Mouse (Mus musculus): ENCODE results near the gene Furin. TPM values are rescaled to one million over a fixed set of nuclear protein-coding genes. Genes with fewer than 3 reads are reported as not detected.

Furin gene
- 100 to 1,000 TPM; 143 to 158 TPM for total RNA-seq (2021)
- long read RNA-seq, experiment 1, full-length matches to known transcripts: 31 of 62 reads
- long read RNA-seq, experiment 1, partial matches to known transcripts: 23 of 62 reads
- long read RNA-seq, experiment 1, other reads (novel, unspliced or antisense): 8 of 62 reads
- long read RNA-seq, experiment 2, partial matches to known transcripts: 22 of 23 reads
- long read RNA-seq, experiment 2, other reads (novel, unspliced or antisense): 1 of 23 reads

DNA sequence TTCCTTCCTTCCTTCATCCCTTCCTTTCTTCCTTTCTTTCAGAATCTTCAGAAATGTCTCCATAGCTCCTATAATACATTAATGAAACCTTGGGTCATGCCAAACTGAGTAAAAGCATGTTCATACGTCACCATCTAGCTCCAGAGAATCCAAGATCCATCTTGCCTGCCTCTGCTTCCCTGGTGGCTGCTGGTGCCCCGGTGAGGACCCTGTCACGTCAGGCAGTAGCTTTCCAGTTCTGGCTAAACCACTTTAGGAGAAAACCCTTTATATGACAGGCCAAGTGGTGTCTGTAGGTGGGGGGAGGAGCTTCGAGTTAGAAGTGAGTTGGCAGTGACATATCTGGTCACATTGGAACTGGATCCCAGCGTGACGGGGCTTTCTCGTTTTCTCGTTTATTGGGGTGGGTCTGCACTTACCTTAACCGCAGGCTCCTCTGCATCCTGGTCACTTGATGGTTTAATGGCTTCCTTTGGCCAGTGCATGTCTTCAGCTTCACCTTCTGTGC lies at the start of gene Furin:
Gene Furin, minus strand, starts transcription at position 249 of the 508 bp plus-strand sequence.
- DNase-seq (ENCODE audit: low spot score in 2 of 2): no peak

DNA sequence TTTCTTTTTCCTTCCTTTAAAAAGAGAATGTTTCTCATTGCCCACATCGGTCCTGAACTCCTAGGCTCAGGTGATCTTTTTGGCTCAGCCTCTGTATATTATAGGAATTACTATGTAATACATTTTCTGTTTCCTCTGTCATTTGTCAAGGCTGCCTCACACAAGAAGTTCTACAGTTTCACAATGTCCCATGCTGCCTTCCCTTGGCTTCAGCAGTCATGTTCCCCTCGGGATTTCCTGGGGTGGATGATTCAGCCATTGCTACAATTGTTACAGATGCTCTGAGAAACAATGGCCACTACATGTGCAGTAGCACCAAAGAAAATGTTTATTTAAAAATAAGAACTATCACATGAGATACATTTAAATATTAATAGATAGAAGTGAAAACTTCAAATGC lies 49.5 kb upstream of the Furin start:
- DNase-seq (ENCODE audit: low spot score in 2 of 2): no peak

DNA sequence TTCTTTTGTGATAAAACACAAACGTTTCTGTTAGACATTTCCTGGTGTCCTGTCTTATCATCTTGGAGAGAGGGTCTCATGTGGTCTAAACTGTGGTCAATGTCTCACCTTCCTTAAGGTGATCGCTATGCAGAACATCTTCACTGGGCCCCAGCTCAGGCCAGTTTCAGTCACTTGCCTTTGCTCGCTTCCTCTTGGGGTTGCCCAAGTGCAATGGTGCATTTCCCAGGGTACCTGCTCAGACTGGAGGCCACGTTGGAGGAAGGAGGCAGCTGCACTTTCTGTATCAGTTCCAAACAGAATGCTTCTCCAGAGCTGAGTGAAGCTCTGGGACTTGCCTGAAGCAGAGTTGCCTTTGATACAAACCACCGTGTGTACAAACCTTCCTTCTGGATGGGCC lies 48.8 kb upstream of the Furin start:
- DNase-seq (ENCODE audit: low spot score in 2 of 2): no peak

DNA sequence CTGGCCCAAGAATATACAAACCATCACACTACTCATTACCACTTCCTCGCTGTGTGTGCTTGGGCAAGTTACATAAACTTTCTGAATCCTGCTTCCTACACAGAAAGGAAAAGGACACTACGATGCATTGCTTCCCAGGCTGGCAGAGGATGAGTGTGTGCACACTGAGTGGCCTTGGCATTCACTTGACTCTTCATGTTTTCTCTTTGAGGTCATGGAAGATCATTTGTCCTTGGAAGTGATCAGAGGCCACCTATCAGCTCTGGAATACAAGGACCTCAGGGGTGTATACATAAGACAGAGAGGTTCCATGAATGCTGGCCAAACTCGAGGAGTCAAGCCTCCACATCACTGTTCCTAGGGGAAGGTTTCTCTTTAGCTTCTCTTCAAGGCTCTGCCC lies 47.9 kb upstream of the Furin start:
- DNase-seq (ENCODE audit: low spot score in 2 of 2): no peak

DNA sequence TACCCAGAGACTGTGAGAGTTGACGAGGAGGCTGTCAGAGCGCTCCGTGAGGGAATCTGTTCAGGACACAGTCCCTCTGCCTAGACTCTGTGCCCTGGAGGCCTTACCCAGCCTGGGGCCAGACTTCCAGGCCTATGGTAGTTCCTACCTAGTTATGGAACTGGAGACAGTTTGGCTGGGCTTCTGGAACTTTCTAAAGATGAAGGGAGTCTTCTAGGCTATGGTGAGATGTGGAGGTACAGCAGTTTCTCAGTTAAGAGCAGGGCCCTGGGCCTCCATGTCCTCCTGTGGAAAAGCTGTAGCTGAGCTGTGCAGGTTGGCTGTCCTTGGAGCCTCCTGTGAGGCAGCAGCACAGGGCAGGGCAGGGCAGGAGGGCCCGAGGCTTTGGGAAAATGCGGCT lies 47.0 kb upstream of the Furin start:
- no peak for DNase-seq (ENCODE audit: low spot score in 2 of 2)

DNA sequence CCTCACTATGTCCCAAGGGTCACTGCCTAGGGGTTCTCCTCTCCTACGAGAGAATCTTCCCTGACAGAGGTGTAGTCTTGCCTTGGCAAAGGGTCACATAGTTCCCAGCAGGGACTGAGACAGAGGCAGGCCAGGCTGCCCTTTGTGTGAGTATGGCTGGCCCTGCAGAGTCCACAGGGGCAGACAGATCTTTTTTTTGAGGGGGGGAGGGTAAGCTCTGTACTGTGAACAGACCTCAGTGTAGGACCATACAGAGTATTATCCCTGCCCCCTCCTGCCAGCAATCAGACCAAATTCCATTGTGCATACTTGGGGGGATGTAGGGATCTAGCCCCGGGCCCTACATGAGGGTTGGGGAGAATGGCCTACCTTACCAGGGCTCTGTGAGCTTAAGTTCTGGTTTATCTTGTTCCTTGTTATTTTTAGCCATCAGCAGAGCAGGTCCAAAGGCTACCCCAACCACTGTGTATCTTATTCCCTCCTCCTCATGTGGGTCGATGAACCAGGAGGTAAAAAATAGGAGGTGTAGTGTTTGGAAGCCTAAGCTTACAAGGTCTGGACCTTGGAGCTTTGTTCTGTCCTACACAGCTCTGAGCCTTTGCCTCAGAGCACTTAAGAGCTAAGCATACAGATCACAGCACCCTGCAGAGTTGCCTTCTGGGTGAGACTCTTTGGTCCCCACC lies 46.5 kb upstream of the Furin start:
- no peak for DNase-seq (ENCODE audit: low spot score in 2 of 2)

DNA sequence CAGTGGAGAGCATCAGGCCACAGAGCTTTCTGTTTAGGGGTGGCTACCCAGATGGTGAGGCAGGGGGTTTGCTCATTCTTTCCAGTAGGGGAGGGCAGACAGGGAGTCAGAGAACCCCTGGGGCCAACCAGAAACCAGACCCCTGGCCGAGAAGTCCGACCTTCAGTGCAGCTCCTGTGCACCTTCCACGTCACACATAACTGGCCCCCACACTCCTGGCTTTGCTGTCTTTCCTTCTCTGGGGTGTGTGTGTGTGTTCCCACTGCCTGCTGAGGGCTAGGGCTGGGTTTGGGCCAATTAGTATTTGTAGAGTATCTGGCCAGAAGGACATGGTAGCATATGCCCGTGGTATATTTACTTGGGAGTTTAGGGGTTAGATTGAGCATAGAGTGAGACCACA lies 45.1 kb upstream of the Furin start:
- DNase-seq (ENCODE audit: low spot score in 2 of 2): no peak

DNA sequence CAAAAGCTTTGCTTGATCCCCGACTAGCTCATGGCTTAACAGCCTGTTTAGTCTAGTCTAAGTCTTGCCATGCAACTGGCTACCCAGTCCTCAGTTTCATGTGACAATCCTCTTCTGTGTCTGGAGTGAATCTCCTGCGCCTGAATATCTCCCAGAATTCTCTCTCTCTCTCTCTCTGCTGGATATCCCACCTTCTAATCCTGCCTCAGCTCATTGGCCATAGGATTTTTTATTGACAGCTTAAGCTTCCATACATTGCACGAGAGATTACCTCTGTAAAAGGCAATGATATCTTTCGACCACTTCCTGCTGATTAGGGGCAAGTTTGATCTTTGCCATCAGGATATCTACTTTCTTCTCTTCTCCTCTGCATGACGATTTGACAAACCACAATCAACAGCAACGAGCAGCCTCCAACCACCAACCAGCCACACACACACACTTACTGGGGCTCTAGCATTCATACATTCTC lies 44.4 kb upstream of the Furin start:
- DNase-seq (ENCODE audit: low spot score in 2 of 2): no peak

DNA sequence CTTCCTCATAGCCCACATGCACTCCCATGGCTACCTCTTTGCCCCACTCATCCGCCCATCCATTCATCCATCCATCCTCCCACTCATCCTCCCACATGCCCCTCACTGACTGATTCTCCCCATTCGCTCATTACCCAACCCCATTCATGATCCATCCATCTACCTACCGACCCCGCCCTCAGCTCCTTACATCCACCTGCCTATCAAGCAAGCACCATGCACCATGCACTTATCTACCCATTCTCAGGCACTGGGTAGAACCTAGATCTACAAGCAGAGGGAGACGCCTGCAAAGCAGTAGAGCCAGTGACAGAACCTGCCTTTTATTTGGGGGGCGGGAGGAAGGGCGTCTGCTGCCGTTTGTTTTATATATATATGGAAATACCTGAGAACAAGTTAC lies 42.1 kb upstream of the Furin start:
- no peak for DNase-seq (ENCODE audit: low spot score in 2 of 2)

DNA sequence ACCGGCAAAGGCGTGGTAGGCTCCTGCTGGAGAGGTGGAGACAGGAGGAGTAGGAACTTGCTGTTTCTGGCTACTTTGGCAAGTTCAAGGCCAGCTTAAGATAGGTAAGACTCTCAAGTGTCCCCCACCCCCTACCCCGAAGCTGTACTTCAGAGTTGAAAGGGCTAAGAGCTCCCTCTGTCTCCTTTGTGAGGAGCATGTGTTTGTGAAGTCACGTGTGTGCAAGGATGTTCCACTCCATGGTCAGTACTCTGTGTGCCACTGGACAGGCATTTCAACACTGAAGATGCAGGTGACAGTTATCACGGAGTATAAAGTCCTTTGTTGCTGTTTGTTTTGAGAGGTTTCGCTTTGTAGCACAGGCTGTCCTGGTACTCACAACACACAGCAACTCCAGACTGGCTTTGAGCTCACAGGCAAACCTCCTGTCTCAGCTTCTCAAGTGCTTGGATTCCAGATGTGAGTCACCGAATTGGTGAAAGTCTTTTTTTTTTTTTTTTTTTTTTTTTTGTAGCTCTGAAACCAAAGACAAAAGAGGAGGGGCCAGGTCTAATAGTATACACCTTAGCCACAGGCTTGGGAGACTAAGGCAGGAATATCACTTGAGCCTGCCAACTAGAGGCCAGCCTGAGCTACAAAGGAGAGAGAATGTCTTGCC lies 41.1 kb upstream of the Furin start:
- DNase-seq (ENCODE audit: low spot score in 2 of 2): no peak

DNA sequence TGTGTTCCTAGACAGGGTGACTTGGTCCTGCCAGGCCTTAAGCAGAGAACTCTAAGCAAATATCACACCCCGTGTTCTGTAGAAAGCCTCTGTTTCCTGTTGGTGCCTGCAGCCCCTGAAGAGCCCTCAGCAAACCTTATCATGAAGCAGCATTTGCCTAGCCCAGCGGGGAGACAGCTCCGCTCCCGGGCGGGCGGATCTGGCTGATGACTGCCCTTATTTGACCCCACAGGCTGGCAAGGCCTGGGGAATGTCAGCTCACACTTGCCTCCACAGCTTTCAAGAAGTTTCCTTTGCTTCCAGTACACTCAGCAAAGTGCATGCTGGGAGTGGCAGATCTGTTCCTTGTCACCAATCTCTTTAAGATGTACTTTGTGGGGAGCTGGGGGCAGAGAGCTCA lies 40.3 kb upstream of the Furin start:
- DNase-seq (ENCODE audit: low spot score in 2 of 2): no peak

DNA sequence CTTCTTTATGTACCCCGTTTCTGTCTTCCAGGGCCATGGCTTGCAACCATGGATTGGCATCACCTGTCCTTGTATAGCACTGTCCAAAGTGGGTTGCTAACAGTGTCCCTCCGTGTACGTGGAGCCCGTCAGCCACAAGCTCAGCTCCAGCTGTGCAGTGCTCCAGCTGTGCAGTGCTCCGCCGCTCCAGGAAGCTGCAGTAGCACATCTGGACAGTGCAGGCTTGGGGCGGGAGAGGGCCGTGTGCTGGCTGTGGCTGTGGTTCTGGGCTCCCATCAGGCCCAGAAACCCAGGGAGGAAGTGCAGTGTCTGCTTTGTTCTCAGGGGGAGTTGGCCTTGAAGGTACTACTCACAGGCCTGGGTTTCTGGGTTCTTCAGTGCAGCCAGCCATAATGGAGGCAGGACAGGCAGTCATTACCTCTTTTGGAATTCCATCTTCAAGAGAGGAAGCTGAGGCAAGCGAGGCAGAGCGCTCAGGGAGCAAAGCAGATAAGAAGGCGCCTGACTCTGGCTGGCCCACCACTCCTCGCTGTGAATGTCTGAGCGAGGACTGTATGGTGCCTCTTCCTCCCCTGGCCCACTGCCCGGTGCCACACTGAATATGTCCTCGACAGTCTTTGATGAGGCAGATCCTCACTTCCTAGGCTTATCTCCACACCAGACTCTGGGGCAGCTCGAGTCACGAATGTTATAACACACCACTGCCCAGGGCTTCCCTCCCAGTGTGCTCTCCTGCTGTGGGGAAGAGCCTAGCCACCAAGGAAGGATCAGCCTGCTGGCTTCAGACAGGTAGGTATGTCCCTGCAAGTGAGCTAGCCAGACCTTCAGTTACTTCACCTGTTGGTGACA lies 39.4 kb upstream of the Furin start:
- DNase-seq (ENCODE audit: low spot score in 2 of 2): no peak

DNA sequence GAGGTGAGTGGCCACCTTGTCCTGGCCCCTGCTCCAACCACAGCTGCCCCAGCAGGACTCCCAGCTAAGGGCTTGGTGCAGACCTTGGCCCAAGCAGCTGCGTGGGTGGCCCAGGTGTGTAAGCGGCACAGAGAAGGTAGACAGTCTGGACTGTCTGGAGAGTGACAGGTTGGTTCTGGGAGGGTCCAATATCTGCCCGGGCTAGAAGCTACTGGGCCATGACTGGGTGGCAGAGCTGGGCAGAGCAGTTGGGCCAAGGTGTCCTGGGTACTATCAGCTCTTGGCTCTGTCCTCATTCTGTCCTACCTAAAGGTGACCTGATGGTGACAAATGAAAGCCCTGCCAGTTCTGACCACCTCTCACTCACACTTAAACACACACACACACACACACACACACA lies 37.9 kb upstream of the Furin start:
- DNase-seq (ENCODE audit: low spot score in 2 of 2): no peak

DNA sequence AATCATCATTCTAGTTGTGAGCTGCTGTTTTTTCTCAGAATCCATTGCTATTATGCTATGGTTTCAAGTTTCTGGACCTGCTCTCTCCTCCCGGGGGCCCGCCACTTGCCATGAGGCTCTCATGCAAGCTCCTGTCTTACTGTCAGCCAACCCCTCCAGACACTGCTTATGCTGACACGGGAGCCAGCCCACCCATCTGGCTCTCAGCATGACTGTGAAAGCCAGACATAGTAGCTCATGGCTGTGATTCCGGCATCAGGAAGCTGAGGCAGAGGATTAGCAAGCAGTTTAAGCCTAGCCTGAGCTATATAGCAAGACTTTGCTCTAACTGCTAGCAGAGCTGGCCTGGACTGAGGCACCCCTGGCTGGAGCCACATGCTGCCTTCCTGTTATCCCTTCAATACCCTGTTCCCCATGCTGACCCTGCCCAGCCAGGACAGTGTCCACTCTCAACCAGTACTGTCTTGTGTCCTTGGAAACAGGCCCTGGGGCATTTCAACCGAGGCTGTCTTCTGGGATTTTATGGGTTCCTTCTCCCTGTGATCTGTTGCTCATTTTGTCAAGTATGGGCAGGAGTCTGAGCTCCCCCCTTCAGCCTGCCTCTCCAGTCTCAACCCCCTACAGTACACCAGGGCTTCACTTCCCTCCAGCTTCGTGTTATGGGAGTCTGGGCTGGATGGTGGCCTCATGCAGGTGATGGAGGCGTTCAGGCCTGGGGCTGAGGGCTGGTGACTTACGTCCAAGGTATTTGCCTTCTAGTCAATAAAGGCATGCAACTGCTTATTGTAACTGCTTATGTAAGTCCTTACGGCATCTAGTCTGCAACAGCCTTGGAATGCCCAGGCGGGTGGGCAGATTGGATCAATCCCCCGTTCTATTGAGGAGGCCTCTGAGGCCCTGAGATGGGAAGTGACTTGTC lies 37.0 kb upstream of the Furin start:
- no peak for DNase-seq (ENCODE audit: low spot score in 2 of 2)

DNA sequence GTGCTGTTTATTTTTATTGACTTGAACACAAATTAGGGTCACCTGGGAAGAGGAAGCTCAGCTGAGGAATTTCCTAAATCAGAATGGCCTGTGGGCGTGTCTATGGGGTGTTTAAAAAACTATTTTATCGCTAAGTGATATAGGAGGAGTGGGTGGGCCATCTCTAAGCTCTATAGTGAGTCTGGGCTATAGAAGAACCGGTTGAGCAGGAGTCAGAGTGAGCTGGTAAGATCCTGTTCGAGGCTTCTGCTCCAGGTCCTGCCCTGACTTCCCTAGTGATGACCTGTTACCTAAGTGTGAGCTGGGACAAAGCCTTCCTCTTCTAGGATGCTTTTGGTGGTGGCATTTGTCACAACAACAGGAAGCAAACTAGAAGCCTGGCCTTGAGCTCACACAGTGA lies 35.4 kb upstream of the Furin start:
- DNase-seq (ENCODE audit: low spot score in 2 of 2): no peak

DNA sequence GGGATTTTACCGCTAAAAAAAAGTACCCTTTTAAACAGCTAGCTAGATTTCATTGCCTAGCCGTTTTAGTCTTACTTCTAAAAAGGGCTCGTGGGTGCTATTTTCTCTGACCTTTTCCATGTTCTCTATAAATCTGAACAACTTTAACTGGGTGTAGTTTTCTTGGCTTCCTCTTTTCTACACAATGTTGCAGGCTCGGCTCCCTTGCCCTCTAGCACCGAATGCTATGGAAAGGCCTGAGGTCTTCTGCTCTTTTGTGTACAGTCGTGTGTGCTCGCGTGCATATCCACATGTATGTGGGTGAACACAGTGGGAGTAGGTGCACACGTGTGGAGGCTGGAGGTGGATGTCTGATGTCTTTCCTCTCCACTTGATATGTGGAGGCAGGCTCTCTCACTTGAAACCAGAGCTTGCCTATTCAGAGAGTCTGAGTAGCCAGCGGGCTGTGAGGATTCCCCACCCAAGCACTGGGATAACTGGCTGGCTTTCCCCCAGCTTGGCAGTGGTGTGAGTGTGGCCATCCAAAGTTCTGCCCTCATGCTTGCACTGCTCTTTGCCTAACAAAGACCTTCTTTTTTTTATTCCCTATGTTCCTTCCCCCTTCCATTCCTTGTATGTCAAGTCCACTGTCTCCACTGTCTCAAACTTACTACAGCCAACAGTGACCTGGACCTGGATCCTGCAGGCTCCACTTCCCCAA lies 34.7 kb upstream of the Furin start:
- no peak for DNase-seq (ENCODE audit: low spot score in 2 of 2)

DNA sequence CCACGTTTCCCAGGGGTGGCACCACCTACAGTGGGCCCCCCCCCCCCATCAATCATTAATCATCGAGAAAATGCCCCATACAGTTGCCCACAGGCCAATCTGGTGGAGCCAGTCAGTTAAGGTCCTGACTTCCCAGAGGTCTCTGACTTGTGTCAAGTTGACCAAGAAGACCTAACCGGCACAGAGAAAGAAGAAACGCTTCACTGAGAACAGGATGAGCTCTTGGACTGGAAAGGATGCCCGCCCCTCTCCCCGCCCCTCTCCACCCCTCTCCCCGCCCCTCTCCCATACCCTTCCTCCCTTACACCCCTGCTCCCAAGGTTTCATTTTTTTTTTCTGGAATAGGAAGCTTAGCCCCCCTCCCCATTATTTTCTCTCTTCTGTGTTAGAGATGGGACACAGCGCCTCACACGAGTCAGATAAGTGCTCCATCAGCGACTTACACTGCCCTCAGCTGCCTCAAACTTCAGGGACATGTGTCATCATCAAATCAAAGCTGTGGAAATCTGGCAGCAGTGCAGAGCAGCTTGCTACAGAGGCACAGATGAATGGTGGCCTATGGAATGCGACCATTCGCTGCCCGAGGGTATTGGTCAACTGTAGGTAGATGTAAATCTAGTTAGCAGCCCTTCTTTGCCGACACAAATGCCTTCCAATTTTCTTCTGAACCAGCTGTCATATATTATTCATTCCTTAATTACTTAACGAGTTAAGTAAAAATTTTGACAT lies 34.0 kb upstream of the Furin start:
- no peak for DNase-seq (ENCODE audit: low spot score in 2 of 2)

DNA sequence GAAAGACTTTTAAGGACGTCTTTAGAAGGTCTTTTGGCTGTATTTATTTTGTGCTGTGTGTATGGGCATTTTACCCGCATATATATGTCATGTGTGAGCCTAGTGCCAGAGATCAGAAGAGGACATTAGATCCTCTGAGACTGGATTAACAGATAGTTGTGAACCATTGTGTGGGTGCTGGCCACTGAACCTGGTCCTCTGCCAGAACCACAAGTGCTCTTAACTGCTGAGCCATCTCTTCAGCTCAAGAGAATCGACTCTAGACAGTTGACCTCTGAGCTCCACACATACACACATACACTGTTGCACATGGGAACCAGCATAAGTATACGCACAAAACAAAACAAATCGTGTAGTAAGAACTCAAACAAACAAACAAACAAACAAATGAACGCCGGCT lies 31.3 kb upstream of the Furin start:
- DNase-seq (ENCODE audit: low spot score in 2 of 2): no peak

DNA sequence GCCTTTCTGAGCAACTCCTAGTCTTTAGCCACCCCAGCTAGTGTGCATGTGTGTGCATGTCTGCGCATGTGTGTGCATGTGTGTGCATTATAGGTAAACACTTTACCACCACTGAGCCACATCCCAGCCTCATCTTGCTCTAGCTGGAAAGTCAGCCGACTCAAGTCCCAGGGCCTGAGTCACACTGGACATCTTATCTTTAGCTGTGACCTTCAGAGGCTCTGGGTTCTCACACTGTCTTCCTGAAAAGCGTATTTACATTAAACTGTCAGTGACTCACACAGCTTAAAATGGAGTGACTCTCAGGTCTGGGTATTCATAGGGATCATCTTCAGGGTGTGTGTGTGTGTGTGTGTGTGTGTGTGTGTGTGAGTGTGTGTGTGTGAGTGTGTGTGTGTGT lies 30.4 kb upstream of the Furin start:
- DNase-seq (ENCODE audit: low spot score in 2 of 2): no peak
